Mouse (Mus musculus): ENCODE measurements around the gene Spata31d1b. TPM values are rescaled to one million over a fixed set of nuclear protein-coding genes. Genes with fewer than 3 reads are reported as not detected.

Gene Spata31d1b
- total RNA-seq, 2 experiments from 2014 or later, result not detected

DNA sequence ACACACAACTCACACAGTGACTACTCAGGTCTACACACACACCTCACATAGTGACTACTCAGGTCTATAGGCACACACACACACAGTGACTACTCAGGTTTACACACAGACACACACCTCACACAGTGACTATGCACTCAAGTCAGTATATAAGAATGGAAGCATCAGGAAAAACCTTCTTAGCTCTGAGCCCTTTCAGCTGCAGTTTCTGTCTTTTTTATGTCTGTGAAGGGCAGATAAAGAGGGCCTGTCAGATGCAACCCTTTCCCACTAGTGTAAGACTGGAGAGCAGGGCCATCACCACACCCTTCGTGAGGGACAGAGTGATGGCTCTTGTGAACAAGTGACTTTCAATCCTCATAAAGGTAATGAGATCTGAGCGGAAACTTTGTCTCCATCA is 26.4 kb downstream of the Spata31d1b start:
- intact Hi-C loops (cut with DNase I), result loop anchor here (10.0 kb wide), 1 partner anchor 1104 kb away; no protein-coding TSS in a partner anchor
- no peak for DNase-seq (ENCODE audit: low spot score)

- DNase-seq (ENCODE audit: low spot score), result no peak
These were observed 27.3 kb downstream of the Spata31d1b start for GRCm38 (mm10) chr13:59739397-59739796.

GRCm38 (mm10) chr13:59741096-59741495 is 29.0 kb downstream of the Spata31d1b start:
- DNase-seq (ENCODE audit: low spot score), result peak; percentile 22
- intact Hi-C loops (cut with DNase I), result no loop called here

More at GRCm38 (mm10) chr13:59739397-59739796, 27.3 kb downstream of the Spata31d1b start:
- intact Hi-C loops (cut with DNase I), result loop anchor here (10.0 kb wide), 1 partner anchor 1105 kb away; no protein-coding TSS in a partner anchor

DNA sequence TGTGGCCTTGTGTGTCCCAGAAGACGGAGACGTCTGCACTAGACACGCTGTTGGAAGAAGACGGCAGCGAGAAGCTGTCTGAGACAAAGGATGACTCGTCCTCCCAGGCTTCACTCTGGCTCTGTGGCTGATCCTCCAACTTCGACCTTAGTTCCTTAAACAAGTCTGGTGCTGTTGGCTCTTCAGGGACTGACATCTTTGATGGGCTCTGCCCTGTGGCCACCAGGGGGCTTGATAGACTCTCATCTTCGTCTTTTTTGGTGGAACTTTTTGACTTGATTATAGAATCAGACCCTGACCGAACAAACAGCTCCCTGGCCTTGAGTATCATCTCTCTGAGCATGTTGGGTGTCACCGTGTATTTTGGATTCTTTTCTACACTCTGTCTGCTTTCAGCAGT is 29.6 kb downstream of the Spata31d1b start:
- intact Hi-C loops (cut with DNase I), result no loop called here
- no peak for DNase-seq (ENCODE audit: low spot score)

DNA sequence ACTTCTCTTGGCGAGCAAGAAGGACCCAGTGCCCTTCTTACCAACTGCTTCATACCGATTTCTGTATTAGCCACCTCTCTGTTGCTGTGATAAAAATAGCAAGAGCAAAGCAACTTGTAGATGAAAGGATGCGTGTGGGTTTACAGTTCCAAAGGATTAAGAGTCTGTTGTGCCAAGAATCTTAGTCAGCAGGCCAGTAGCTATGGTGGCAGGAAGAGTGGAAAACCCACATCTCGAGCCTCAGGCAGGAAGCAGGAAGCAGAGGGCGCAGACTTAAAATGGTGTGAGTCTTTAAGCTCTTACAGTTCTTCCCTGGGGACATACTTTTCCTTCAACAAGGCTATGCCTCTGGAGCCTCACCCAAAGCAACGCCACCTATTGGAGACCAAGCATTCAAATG is 33.4 kb downstream of the Spata31d1b start:
- no peak for DNase-seq (ENCODE audit: low spot score)
- intact Hi-C loops (cut with DNase I), result no loop called here

GRCm38 (mm10) chr13:59746164-59746563 is 34.1 kb downstream of the Spata31d1b start:
- no peak for DNase-seq (ENCODE audit: low spot score)
- intact Hi-C loops (cut with DNase I), result no loop called here

GRCm38 (mm10) chr13:59746711-59747110 is 34.6 kb downstream of the Spata31d1b start, which contains the start of gene 1700014D04Rik:
Gene 1700014D04Rik (minus strand): TSS chr13:59746752.
- DNase-seq (ENCODE audit: low spot score), result no peak
- intact Hi-C loops (cut with DNase I), result no loop called here

DNA sequence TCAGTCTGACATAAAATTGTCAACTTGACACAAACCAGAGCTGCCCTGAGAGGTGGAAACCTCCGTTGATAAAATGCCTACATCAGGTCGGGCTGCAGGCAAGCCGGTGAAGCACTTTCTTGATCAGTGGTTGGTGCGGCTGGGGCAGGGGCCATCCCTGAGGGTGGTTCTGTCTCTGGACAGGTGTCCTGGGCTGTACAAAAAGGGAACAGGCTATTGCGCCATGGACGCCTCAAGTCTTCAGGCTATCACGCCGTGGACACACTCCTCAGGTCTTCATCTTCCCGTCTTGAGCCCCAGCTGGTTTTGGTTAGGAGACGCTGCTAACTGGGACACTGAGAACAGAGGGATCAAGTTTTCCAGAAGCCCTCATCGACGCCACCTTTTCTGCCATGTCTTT is 38.2 kb downstream of the Spata31d1b start:
- intact Hi-C loops (cut with DNase I), result no loop called here
- DNase-seq (ENCODE audit: low spot score), result no peak

DNA sequence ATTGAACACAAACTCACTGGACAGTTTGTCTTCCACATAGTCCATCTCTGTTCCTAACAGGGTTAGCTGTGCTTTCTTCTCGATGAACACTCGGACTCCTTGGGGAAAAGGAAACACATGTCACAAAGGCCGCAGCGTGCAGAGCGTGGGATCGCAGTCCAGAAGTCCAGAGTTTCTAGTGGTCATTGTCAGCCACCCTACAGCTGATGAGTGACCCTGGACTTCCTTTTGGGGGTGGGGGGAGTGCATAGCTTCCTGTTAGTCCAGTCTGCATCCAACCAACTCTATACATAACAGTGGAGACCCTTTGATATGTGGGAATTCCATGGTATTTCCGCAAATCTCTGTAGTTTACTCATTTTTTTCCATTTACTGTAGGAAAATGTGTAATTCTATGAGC is 44.8 kb downstream of the Spata31d1b start:
- DNase-seq (ENCODE audit: low spot score), result no peak
- intact Hi-C loops (cut with DNase I), result no loop called here

GRCm38 (mm10) chr13:59762791-59763190 is 50.7 kb downstream of the Spata31d1b start:
- intact Hi-C loops (cut with DNase I), result no loop called here
- DNase-seq (ENCODE audit: low spot score), result no peak

DNA sequence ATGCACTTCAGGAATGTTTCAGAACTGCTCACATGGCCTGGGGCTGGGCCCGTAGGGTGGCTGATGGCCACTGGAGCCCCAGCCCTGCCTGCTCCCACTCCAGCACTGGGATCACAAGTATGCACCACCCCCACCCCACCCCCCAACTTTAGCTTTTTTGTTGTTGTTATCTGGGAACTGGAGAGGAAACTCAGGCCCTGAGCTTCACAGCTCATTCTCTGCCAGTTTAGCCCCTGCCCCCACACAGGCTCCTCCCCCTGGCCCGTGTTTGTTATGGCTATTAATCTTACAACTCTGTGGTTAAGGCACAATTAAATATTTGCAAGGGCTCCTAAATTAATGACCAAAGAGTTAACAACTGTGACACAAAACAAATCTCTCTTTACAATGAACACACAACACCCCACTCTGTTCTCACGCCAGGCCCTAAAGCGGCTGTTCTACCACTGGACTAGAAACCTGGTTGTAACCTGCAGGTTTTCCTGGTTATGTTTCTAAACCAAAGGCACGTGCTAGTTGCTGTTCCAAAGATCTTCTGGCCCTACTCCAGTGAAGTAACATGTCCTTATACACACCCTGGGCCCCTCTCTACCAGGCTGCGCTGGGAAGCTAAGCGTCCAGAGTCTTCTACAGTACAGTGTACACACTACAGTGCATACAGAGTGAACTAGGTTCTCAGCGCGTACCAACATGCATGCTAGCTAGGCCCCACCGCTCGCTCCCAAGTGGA is 54.9 kb downstream of the Spata31d1b start:
- DNase-seq (ENCODE audit: low spot score), result no peak
- intact Hi-C loops (cut with DNase I), result no loop called here

- no peak for DNase-seq (ENCODE audit: low spot score)
These were observed 56.4 kb downstream of the Spata31d1b start for GRCm38 (mm10) chr13:59768531-59768930.

More at GRCm38 (mm10) chr13:59768531-59768930, 56.4 kb downstream of the Spata31d1b start:
- intact Hi-C loops (cut with DNase I), result no loop called here

Other genes starting within 250 kb of the Spata31d1b start
- 100 to 1,000 TPM; 143 to 166 TPM for gene Agtpbp1, start 127.1 kb upstream of the Spata31d1b start, total RNA-seq (2021)
- gene Naa35, start 127.0 kb upstream of the Spata31d1b start, total RNA-seq (2021), result 10 to 100 TPM; 78.6 to 96.1 TPM
- gene Golm1, start 36.5 kb upstream of the Spata31d1b start, total RNA-seq (2021), result 10 to 100 TPM; 16.2 to 18.3 TPM
- not detected for gene 4921517D22Rik, start 18.2 kb upstream of the Spata31d1b start, total RNA-seq (2021)
- gene Spata31d1a, start 2.0 kb upstream of the Spata31d1b start, total RNA-seq (2021), result not detected
- not detected for gene Spata31d1d, start 19.5 kb downstream of the Spata31d1b start, total RNA-seq (2021)
- gene 1700014D04Rik, start 34.5 kb downstream of the Spata31d1b start, total RNA-seq (2021), result not detected
- gene Isca1, start 57.5 kb downstream of the Spata31d1b start, total RNA-seq (2021), result 100 to 1,000 TPM; 221 to 222 TPM
- gene Gm49354, start 70.0 kb downstream of the Spata31d1b start, total RNA-seq (2021), result not detected
- gene Tut7, start 110.9 kb downstream of the Spata31d1b start, total RNA-seq (2021), result 10 to 100 TPM; 41.4 to 41.9 TPM

Measured in heart, postnatal 25 days (tissue).